Mouse (Mus musculus) kidney, adult 10 weeks (tissue): ENCODE measurements around the gene Krtap5-4. TPM values are rescaled to one million over a fixed set of nuclear protein-coding genes. Genes with fewer than 3 reads are reported as not detected.

ENCODE experiments used
- polyA plus RNA-seq: library from polyadenylated mRNA; stranded (reverse); fragments of 350-450 nt; fragmentation: Illumina TruSeq; extraction: RNeasy Lipid Tissue Mini Kit (QIAGEN cat#74804); gene quantifications from one replicate; pipeline ENCODE4 v1.2.3, GENCODE M21; 2014; ENCODE audit warnings: low read depth, low replicate concordance

The Krtap5-4 gene
- polyA plus RNA-seq: not detected

DNA sequence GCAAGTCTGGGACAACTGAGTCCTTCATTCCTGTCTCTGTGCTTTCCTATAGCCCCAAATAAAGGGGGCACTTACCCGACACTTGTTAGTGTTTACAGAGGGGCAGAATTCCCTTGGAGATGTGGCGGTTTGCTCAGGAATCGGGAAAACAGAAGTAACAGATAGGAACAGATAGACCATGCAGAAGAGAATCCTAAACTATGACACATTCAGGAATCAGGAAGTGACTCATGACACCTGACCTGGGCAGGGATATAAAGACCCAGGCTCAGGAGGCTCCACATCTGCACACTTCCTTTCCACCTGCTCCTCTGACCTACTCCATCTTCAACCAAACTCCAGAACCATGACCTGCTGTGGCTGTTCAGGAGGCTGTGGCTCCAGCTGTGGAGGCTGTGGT lies at the start of gene Krtap5-4:
Krtap5-4 (plus strand) TSS at position 301 of the 400 bp plus-strand sequence.

DNA sequence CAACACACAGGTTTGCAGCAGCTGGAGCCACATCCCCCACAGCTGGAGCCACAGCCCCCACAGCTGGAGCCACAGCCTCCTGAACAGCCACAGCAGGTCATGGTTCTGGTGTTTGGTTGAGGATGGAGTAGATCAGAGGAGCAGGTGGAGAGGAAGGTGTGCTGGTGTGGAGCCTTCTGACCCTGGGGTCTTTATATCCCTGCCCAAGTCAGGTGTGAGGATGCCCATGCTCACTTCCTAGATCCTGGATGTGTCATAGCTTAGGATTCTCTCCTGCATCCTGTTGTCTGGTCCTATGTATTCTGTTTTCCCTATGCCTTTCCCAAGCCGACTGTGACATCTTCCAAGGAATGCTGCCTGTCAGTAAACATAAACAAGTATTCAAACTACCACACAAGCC lies 45.1 kb upstream of the Krtap5-4 start, which contains the start of gene Gm2431:
Gm2431 (minus strand) TSS at position 101 of the 400 bp plus-strand sequence.

DNA sequence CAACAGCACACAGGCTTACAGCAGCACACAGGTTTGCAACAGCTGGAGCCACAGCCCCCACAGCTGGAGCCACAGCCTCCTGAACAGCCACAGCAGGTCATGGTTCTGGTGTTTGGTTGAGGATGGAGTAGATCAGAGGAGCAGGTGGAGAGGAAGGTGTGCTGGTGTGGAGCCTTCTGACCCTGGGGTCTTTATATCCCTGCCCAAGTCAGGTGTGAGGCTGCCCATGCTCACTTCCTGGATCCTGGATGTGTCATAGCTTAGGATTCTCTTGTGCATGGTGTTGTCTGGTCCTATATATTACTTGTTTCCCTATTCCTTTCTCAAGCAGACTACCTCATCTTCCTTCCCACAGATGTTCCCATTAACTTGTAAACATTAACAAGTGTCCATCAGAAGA lies 29.1 kb upstream of the Krtap5-4 start, which contains the start of gene Gm4559:
Gm4559 (minus strand) TSS at position 101 of the 400 bp plus-strand sequence.

DNA sequence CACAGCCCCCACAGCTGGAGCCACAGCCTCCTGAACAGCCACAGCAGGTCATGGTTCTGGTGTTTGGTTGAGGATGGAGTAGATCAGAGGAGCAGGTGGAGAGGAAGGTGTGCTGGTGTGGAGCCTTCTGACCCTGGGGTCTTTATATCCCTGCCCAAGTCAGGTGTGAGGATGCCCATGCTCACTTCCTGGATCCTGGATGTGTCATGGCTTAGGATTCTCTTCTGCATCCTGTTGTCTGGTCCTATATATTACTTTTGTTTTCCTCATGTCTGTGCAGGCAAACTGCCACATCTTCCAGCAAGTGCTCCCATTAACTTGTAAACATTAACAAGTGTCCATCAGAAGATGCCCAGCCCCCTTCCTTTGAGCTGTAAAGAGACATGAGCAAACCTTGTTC lies 6.3 kb upstream of the Krtap5-4 start, which contains the start of gene Krtap5-1:
Krtap5-1 (minus strand) TSS at position 101 of the 400 bp plus-strand sequence.

Other genes with a start within 250 kb of the Krtap5-4 start
- gene Mob2, start 242.5 kb upstream of the Krtap5-4 start, polyA plus RNA-seq: 10.8 TPM
- gene Dusp8, start 207.7 kb upstream of the Krtap5-4 start, polyA plus RNA-seq: 0.28 TPM
- not detected for gene Gm45618, start 182.8 kb upstream of the Krtap5-4 start, polyA plus RNA-seq
- gene Gm39115, start 167.5 kb upstream of the Krtap5-4 start, polyA plus RNA-seq: not detected
- not detected for gene Gm45337, start 158.9 kb upstream of the Krtap5-4 start, polyA plus RNA-seq
- gene Gm29735, start 146.4 kb upstream of the Krtap5-4 start, polyA plus RNA-seq: not detected
- not detected for gene Gm4553, start 137.8 kb upstream of the Krtap5-4 start, polyA plus RNA-seq
- gene Krtap5-2, start 127.5 kb upstream of the Krtap5-4 start, polyA plus RNA-seq: not detected
- not detected for gene Gm10153, start 113.2 kb upstream of the Krtap5-4 start, polyA plus RNA-seq
- gene Krtap5-3, start 102.2 kb upstream of the Krtap5-4 start, polyA plus RNA-seq: not detected
- gene Gm7579, start 91.7 kb upstream of the Krtap5-4 start, polyA plus RNA-seq: not detected
- not detected for gene Krtap5-5, start 73.6 kb upstream of the Krtap5-4 start, polyA plus RNA-seq
- gene Gm40460, start 62.5 kb upstream of the Krtap5-4 start, polyA plus RNA-seq: not detected
- gene Gm2431, start 45.2 kb upstream of the Krtap5-4 start, polyA plus RNA-seq: not detected
- gene Gm4559, start 29.2 kb upstream of the Krtap5-4 start, polyA plus RNA-seq: not detected
- not detected for gene Krtap5-1, start 6.4 kb upstream of the Krtap5-4 start, polyA plus RNA-seq
- not detected for gene Ifitm10, start 70.2 kb downstream of the Krtap5-4 start, polyA plus RNA-seq
- gene Gm49369, start 79.1 kb downstream of the Krtap5-4 start, polyA plus RNA-seq: 33.5 TPM
- gene Ctsd, start 84.5 kb downstream of the Krtap5-4 start, polyA plus RNA-seq: 46.4 TPM
- gene Syt8, start 131.3 kb downstream of the Krtap5-4 start, polyA plus RNA-seq: not detected
- gene Tnni2, start 138.3 kb downstream of the Krtap5-4 start, polyA plus RNA-seq: not detected
- 1.6 TPM for gene Lsp1, start 157.3 kb downstream of the Krtap5-4 start, polyA plus RNA-seq
- not detected for gene Tnnt3, start 195.3 kb downstream of the Krtap5-4 start, polyA plus RNA-seq
- 1.1 TPM for gene Mrpl23, start 229.1 kb downstream of the Krtap5-4 start, polyA plus RNA-seq